Mouse (Mus musculus) intestine, postnatal 0 days (tissue): Measurements from ENCODE around the gene Brd4. TPM values are rescaled to one million over a fixed set of nuclear protein-coding genes. Genes with fewer than 3 reads are reported as not detected.

Experiments
- ATAC-seq: fragments of 200-750 bp; cut with Nextera tagmentation; 2 replicates; pipeline ENCODE4 v1.8.0; 2017; ENCODE audit warnings: mild to moderate bottlenecking, moderate TSS enrichment, moderate library complexity
- H3K27ac ChIP-seq: fragments of 300-500 bp; sonication (generic); 2 replicates; pipeline ENCODE4 v1.5.1; 2014; ENCODE audit warnings: mild to moderate bottlenecking, low read depth, low read length, moderate library complexity
- H3K27me3 ChIP-seq: fragments of 300-500 bp; sonication (generic); replicated peaks from 2 replicates; pipeline ENCODE4 v1.6.1; 2014; ENCODE audit warnings: low read length, mixed read lengths; ENCODE audit not compliant: control insufficient read depth, insufficient read depth
- H3K36me3 ChIP-seq: fragments of 300-500 bp; sonication (generic); 2 replicates; pipeline ENCODE4 v1.6.1; 2014; ENCODE audit warnings: mild to moderate bottlenecking, moderate library complexity; ENCODE audit not compliant: control insufficient read depth, insufficient read depth
- H3K4me1 ChIP-seq: fragments of 300-500 bp; sonication (generic); replicated peaks from 2 replicates; pipeline ENCODE4 v1.6.1; 2014; ENCODE audit warnings: antibody characterized with exemption, low read length, mixed read lengths; ENCODE audit not compliant: control insufficient read depth, insufficient read depth
- H3K4me2 ChIP-seq: fragments of 300-500 bp; sonication (generic); replicated peaks from 2 replicates; pipeline ENCODE4 v1.6.1; 2014; ENCODE audit warnings: low read depth, mild to moderate bottlenecking, moderate library complexity
- H3K4me3 ChIP-seq: fragments of 300-500 bp; sonication (generic); 2 replicates; pipeline ENCODE4 v1.5.1; 2014; ENCODE audit warnings: low read depth, low read length
- H3K9ac ChIP-seq: fragments of 300-500 bp; sonication (generic); 2 replicates; pipeline ENCODE4 v1.6.1; 2014; ENCODE audit warnings: mild to moderate bottlenecking, low read depth, low read length
- H3K9me3 ChIP-seq: fragments of 300-500 bp; sonication (generic); 2 replicates; pipeline ENCODE4 v1.6.1; 2016; ENCODE audit warnings: mixed run types; ENCODE audit not compliant: control insufficient read depth
- CTCF ChIP-seq: sonication (generic); IDR thresholded peaks from 2 replicates; pipeline ENCODE4 v1.5.1; 2016; ENCODE audit warnings: low read depth, mild to moderate bottlenecking, control low read depth, antibody characterized with exemption, moderate library complexity
- WGBS: fragments of 180-500 bp; shearing (Covaris S2); extraction: QIAGEN DNeasy Blood & Tissue Kit; methylation state at CpG from one replicate; pipeline ENCODE4 v1.1.7; 2014; 5-methylcytosine and 5-hydroxymethylcytosine counted together
- polyA plus RNA-seq: library from polyadenylated mRNA; unstranded; fragments of >200 nt; fragmentation: Nextera tagmentation; extraction: Ambion mirVana; gene quantifications from 2 replicates; pipeline ENCODE4 v1.2.1, GENCODE M21; 2015

The Brd4 gene
- polyA plus RNA-seq, 1 experiment from 2014 or later: 36.7 TPM

DNA sequence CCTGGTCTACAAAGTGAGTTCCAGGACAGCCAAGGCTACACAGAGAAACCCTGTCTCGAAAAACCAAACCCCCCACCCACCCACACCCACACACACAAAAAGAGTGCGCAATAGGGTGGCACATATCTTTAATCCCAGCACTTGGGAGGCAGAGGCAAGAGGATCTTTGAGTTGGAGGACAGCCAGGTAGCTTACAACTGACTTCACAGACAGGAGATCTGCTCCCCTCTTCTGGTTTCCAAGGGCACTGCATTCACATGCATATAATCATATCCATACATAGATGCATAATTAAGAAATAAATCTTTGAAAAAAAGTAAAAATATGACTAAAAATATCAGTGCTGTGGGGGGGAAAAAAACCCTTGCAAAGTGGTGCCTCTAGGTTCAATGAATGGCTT, 25.7 kb downstream of the Brd4 start:
- 96% methylated on average over 2 of the region's 2 CpGs for whole genome bisulfite sequencing
- no peak for ATAC-seq
- TF ChIP-seq CTCF: peak; percentile 47

DNA sequence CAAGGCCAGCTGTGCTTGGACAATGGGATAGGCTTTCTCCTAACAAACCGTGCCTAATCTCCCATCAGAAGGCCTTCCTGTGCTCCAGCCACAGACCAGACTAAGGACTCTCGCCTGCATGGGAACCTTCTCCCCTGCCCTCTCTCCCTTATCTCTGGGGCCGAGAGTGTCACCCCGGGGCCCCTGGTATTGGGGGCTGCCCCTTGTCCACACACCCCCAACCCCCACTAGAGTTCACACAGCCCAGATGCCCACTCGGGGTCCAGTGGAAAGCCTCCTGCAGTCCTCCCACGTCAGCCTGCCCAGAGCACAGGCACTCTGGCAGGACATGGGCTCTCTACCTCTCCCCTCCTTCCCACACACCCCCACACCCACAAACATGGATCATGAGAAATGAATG, 26.6 kb downstream of the Brd4 start:
- Histone ChIP-seq H3K9me3 (no peaks in the 10 kb centered on the region), H3K27ac (no peak overlapping the region), H3K4me3 (no peak overlapping the region), H3K36me3 (no peaks in the 10 kb centered on the region), H3K4me2 (no peak overlapping the region), H3K27me3 (no peaks in the 10 kb centered on the region), H3K4me1 (no peaks in the 10 kb centered on the region), H3K9ac (no peak overlapping the region)
- ATAC-seq: no peak
- WGBS: 44% methylated on average over 6 of the region's 6 CpGs
- no peak for TF ChIP-seq CTCF

More for the DNA sequence above, 25.7 kb downstream of the Brd4 start:
- Histone ChIP-seq H3K9ac (no peak overlapping the region), H3K27ac (no peak overlapping the region), H3K9me3 (no peaks in the 10 kb centered on the region), H3K4me3 (no peak overlapping the region), H3K4me1 (no peaks in the 10 kb centered on the region), H3K36me3 (no peaks in the 10 kb centered on the region), H3K4me2 (no peak overlapping the region), H3K27me3 (no peaks in the 10 kb centered on the region)

- Histone ChIP-seq H3K27ac (no peak overlapping the region), H3K9ac (no peak overlapping the region), H3K4me1 (no peaks in the 10 kb centered on the region), H3K9me3 (no peaks in the 10 kb centered on the region), H3K4me2 (no peak overlapping the region), H3K36me3 (no peaks in the 10 kb centered on the region), H3K4me3 (no peak overlapping the region), H3K27me3 (no peaks in the 10 kb centered on the region)
- 98% methylated on average over 2 of the region's 2 CpGs for WGBS
- ATAC-seq: no peak
- no peak for TF ChIP-seq CTCF
Measured at GRCm38 (mm10) chr17:32257452-32257851, 27.1 kb downstream of the Brd4 start.

GRCm38 (mm10) chr17:32256896-32257295, 27.6 kb downstream of the Brd4 start:
- Histone ChIP-seq H3K9ac (no peak overlapping the region), H3K4me1 (no peaks in the 10 kb centered on the region), H3K9me3 (no peaks in the 10 kb centered on the region), H3K4me2 (no peak overlapping the region), H3K27me3 (no peaks in the 10 kb centered on the region), H3K27ac (no peak overlapping the region), H3K36me3 (no peaks in the 10 kb centered on the region), H3K4me3 (no peak overlapping the region)
- WGBS: 56% methylated on average over 2 of the region's 2 CpGs
- no peak for TF ChIP-seq CTCF
- ATAC-seq: no peak

- Histone ChIP-seq H3K9me3 (no peaks in the 10 kb centered on the region), H3K4me1 (no peaks in the 10 kb centered on the region), H3K4me3 (no peak overlapping the region), H3K27me3 (no peaks in the 10 kb centered on the region), H3K36me3 (peaks cover 4% of the 10 kb centered on the region; the same call in 1 of the 2 replicates), H3K9ac (no peak overlapping the region), H3K27ac (no peak overlapping the region), H3K4me2 (no peak overlapping the region)
- no peak for TF ChIP-seq CTCF
- no peak for ATAC-seq
- WGBS: 95% methylated on average over 2 of the region's 2 CpGs
Measured at GRCm38 (mm10) chr17:32253261-32253660, 31.3 kb downstream of the Brd4 start.

DNA sequence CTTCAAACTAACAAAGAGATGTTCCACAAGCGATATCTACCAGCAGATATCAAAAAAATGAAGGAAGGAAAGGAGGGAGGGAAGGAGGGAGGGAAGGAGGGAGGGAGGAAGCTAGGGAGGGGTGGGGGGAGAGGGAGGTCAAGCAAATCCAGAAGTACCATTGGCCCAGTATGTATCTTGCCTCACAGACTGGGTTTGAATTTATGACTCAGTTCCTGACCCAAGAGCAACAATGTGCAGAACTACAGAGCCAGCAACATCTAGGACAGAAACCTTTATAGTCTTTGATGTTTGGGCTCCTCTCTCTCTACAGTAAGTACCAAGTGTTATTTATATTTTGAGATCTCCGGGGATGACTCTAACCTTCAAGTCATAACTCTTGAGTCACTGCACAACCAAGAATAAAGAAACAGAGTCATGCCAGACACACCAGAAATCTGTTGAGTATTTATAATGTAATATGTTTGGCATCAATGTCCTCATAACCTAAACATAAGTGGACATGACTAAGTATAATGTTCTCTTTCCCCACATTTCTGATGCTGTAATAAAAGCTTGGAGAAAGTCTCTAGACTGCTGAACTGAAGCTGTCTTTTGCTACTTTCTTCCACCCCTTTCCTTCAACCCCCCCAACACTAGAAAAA, 32.6 kb downstream of the Brd4 start:
- no peak overlapping the region for H3K27ac ChIP-seq
- H3K9me3 ChIP-seq: no peaks in the 10 kb centered on the region
- WGBS: 65% methylated on average over 2 of the region's 2 CpGs
- no peak overlapping the region for H3K4me2 ChIP-seq
- peaks cover 4% of the 10 kb centered on the region; the same call in 1 of the 2 replicates for H3K36me3 ChIP-seq
- H3K9ac ChIP-seq: no peak overlapping the region
- H3K27me3 ChIP-seq: no peaks in the 10 kb centered on the region
- no peaks in the 10 kb centered on the region for H3K4me1 ChIP-seq
- no peak for ATAC-seq
- no peak overlapping the region for H3K4me3 ChIP-seq
- no peak for TF ChIP-seq CTCF
